Mouse (Mus musculus) urinary bladder, adult 18-20 months (tissue): ENCODE results near the gene Gsx2.

Experiments
- DNase-seq, 2 experiments: peaks; one replicate each; pipeline ENCODE4 v3.0.0; 2022; ENCODE audit warnings: low spot score in 2 of 2, mixed read lengths in 2 of 2

The Gsx2 gene

GRCm38 (mm10) chr5:75075383-75075941 lies at the start of gene Gsx2:
Gene Gsx2 (plus strand): TSS chr5:75075601.
- DNase-seq, result no peak

- no peak for DNase-seq
These were observed 39.9 kb upstream of the Gsx2 start for GRCm38 (mm10) chr5:75035475-75035874.

GRCm38 (mm10) chr5:75039307-75039706 lies 36.1 kb upstream of the Gsx2 start:
- no peak for DNase-seq

- no peak for DNase-seq
These were observed 32.4 kb upstream of the Gsx2 start for GRCm38 (mm10) chr5:75043011-75043445.

- DNase-seq, result peak in 1 of 2 experiments; percentile 50
These were observed 31.6 kb upstream of the Gsx2 start for GRCm38 (mm10) chr5:75043621-75044301.

- peak; percentile 75 to 80 for DNase-seq
These were observed 31.0 kb upstream of the Gsx2 start, which contains the start of gene Chic2 for GRCm38 (mm10) chr5:75044310-75044904. Gene Chic2 (minus strand): TSS chr5:75044774.

- no peak for DNase-seq
These were observed 30.0 kb upstream of the Gsx2 start for GRCm38 (mm10) chr5:75045371-75045770.

GRCm38 (mm10) chr5:75046681-75047321 lies 28.6 kb upstream of the Gsx2 start:
- DNase-seq, result peak in 1 of 2 experiments; percentile 53

- no peak for DNase-seq
These were observed 24.3 kb upstream of the Gsx2 start for GRCm38 (mm10) chr5:75051109-75051508.

- DNase-seq, result no peak
These were observed 12.2 kb upstream of the Gsx2 start for GRCm38 (mm10) chr5:75063177-75063576.

GRCm38 (mm10) chr5:75066715-75067114 lies 8.7 kb upstream of the Gsx2 start:
- DNase-seq, result no peak

GRCm38 (mm10) chr5:75067125-75067756 lies 8.2 kb upstream of the Gsx2 start:
- peak in 1 of 2 experiments; percentile 36 for DNase-seq

GRCm38 (mm10) chr5:75070132-75070531 lies 5.3 kb upstream of the Gsx2 start:
- no peak for DNase-seq

GRCm38 (mm10) chr5:75070656-75071375 lies 4.6 kb upstream of the Gsx2 start:
- no peak for DNase-seq

- DNase-seq, result no peak
These were observed 3.5 kb upstream of the Gsx2 start for GRCm38 (mm10) chr5:75071951-75072350.

- DNase-seq, result no peak
These were observed 2.9 kb upstream of the Gsx2 start for GRCm38 (mm10) chr5:75072532-75072931.

GRCm38 (mm10) chr5:75073167-75073566 lies 2.2 kb upstream of the Gsx2 start:
- no peak for DNase-seq

- no peak for DNase-seq
These were observed 1.7 kb upstream of the Gsx2 start for GRCm38 (mm10) chr5:75073684-75074083.

- DNase-seq, result no peak
These were observed 1.3 kb upstream of the Gsx2 start for GRCm38 (mm10) chr5:75074132-75074531.

GRCm38 (mm10) chr5:75074537-75075382 lies 641 bp upstream of the Gsx2 start:
- DNase-seq, result no peak
